Mouse (Mus musculus): ENCODE data around the gene Zc2hc1c. TPM values are rescaled to one million over a fixed set of nuclear protein-coding genes. Genes with fewer than 3 reads are reported as not detected.

Gene Zc2hc1c
- total RNA-seq, 2 experiments from 2014 or later: 0.73 to 1.4 TPM

- DNase-seq (ENCODE audit: low spot score in 2 of 2): no peak
Measured at GRCm38 (mm10) chr12:85337567-85338311, 49.3 kb downstream of the Zc2hc1c start.

GRCm38 (mm10) chr12:85338815-85339214, 50.4 kb downstream of the Zc2hc1c start:
- DNase-seq (ENCODE audit: low spot score in 2 of 2): peak in 1 of 2 experiments; percentile 27

GRCm38 (mm10) chr12:85339243-85339729, 50.9 kb downstream of the Zc2hc1c start, which contains the start of gene Nek9:
TSS of gene Nek9 (minus strand) at chr12:85339362.
- DNase-seq (ENCODE audit: low spot score in 2 of 2): peak; percentile 91 to 98

GRCm38 (mm10) chr12:85339947-85340346, 51.6 kb downstream of the Zc2hc1c start:
- DNase-seq (ENCODE audit: low spot score in 2 of 2): no peak

DNA sequence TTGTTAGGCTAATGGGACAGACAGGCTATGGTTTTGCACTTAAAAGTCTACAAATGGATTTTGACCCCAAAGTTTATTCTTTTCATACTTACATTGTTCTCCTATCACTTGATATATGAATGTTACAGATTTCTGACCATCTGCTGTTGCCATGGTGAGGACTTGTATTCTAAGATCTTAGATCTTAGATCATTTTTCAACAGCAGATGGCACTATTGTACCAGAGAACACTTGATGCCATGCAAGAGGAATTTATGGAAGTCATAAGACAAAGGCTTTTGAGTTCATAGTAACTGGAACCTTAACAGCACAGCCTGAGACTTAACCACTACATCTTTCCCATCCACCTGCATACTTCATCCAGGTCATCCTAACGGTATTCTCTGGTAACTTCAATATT, 52.7 kb downstream of the Zc2hc1c start:
- no peak for DNase-seq (ENCODE audit: low spot score in 2 of 2)

GRCm38 (mm10) chr12:85342310-85342709, 53.9 kb downstream of the Zc2hc1c start:
- DNase-seq (ENCODE audit: low spot score in 2 of 2): no peak

- no peak for DNase-seq (ENCODE audit: low spot score in 2 of 2)
Measured at GRCm38 (mm10) chr12:85344252-85344651, 55.9 kb downstream of the Zc2hc1c start.

GRCm38 (mm10) chr12:85345559-85345958, 57.2 kb downstream of the Zc2hc1c start:
- no peak for DNase-seq (ENCODE audit: low spot score in 2 of 2)

GRCm38 (mm10) chr12:85346374-85346773, 58.0 kb downstream of the Zc2hc1c start:
- peak in 1 of 2 experiments; percentile 48 for DNase-seq (ENCODE audit: low spot score in 2 of 2)

DNA sequence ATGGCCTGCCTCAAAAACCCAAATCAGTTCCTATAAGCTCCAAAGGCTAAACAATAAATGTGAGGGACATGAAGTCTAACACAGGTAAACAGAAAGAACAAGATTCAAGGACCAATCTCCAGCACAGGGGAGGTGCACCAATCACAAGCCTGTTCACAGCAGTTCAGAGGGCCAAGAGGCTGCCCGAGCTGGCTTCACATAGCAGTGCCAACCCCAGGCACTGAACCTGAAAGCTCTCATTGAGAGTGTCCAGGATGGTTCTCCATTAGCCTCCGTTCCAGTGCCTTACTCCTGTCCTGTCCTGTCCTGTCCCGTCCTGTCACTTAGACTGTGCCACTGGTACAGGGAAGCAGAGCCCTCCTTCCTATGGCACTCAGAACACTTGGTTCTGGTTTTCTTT, 58.8 kb downstream of the Zc2hc1c start:
- no peak for DNase-seq (ENCODE audit: low spot score in 2 of 2)

- DNase-seq (ENCODE audit: low spot score in 2 of 2): no peak
Measured at GRCm38 (mm10) chr12:85348338-85348737, 59.9 kb downstream of the Zc2hc1c start.

Small RNA genes lying within 50 kb of the gene (microRNA-seq; reads per million reads assigned to microRNA genes)
- not detected for gene Mir6938

Other genes with a start within 250 kb of the Zc2hc1c start
- gene Prox2, start 177.8 kb upstream of the Zc2hc1c start, total RNA-seq (2021): 1 to 10 TPM; 3.2 to 4.7 TPM
- gene Dlst, start 177.8 kb upstream of the Zc2hc1c start, total RNA-seq (2021): 100 to 1,000 TPM; 248 to 258 TPM
- gene Rps6kl1, start 137.3 kb upstream of the Zc2hc1c start, total RNA-seq (2021): under 1 TPM; 0.47 to 0.49 TPM
- 1 to 10 TPM; 5.6 to 6.4 TPM for gene Pgf, start 110.8 kb upstream of the Zc2hc1c start, total RNA-seq (2021)
- 10 to 100 TPM; 80.6 to 95.1 TPM for gene Eif2b2, start 69.1 kb upstream of the Zc2hc1c start, total RNA-seq (2021)
- gene Mlh3, start 18.0 kb upstream of the Zc2hc1c start, total RNA-seq (2021): 10 to 100 TPM; 10.6 to 11.5 TPM
- gene Acyp1, start 153 bp upstream of the Zc2hc1c start, total RNA-seq (2021): 10 to 100 TPM; 15.7 to 18.0 TPM
- 10 to 100 TPM; 59.6 to 60.9 TPM for gene Nek9, start 50.8 kb downstream of the Zc2hc1c start, total RNA-seq (2021)
- 100 to 1,000 TPM; 190 to 191 TPM for gene Tmed10, start 86.3 kb downstream of the Zc2hc1c start, total RNA-seq (2021)
- 10 to 100 TPM; 19.0 to 20.0 TPM for gene Fos, start 185.3 kb downstream of the Zc2hc1c start, total RNA-seq (2021)